Mouse (Mus musculus): ENCODE measurements around the gene Slc9a4.

GRCm38 (mm10) chr1:40601461-40601860 is 21.6 kb downstream of the Slc9a4 start:
- TF ChIP-seq CTCF (IDR thresholded peaks at IDR 0.05; ENCODE audit: low read depth) (no peak), EP300 (IDR thresholded peaks at IDR 0.05; ENCODE audit: low read depth) (no peak)
